Mouse (Mus musculus) thymus, postnatal 25 days (tissue): ENCODE measurements around the gene Nfib.

Source experiments
- DNase-seq: peaks from one replicate; pipeline ENCODE4 v3.0.0; 2022

Nfib gene

GRCm38 (mm10) chr4:82455617-82456322, 249.8 kb downstream of the Nfib start:
- DNase-seq = no peak

- no peak for DNase-seq
These were observed 250.6 kb downstream of the Nfib start for GRCm38 (mm10) chr4:82454989-82455388.

GRCm38 (mm10) chr4:82453341-82453740, 252.2 kb downstream of the Nfib start:
- DNase-seq = no peak

- no peak for DNase-seq
These were observed 252.6 kb downstream of the Nfib start for GRCm38 (mm10) chr4:82452905-82453304.

DNA sequence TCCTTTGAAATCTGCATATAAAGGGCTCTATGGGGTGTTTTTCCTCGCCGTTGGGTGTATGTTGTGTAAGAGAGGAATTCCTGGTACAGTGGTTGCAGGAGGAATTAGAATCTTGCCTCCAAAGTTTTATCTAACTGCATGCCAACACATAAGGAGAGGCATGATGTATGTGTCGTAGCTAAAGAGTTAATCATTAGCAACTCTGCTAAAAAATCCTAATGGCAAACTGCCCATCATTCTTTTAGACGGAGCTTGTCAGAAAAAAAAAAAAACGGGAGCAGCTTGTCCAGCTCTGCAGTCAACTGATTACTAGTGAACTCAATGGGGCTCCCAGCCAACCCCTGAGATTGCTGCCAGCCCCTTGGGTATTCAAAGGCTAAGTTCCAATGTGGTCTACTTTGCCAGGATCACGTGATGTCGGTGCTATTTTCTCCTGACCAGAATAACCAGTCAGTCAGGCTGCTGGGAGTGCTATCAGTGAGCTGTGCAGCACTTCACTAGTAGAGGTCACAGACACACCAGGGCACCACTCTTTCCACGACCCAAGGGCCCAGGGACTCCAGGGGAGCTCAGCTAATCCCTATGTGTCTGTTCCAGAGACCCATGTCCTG, 258.4 kb downstream of the Nfib start:
- no peak for DNase-seq

DNA sequence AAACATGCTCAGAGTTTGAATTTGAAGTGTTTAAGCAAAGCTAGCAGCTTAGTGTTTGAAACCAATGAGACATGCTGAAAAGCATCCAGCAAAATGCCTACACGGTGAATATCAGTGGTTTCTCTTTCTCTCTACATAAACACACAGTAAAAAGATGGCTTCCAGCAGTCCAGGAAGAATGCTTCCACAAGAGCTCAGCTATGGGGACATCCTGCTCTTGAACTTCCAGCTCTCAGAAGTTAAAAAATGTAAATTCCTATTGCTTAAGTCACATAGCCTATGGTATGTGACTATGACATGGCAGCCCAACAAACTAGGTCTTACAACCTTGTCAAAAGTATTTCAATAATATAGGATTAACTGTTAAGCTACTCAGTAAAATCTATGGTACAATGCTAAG, 261.5 kb downstream of the Nfib start:
- no peak for DNase-seq

GRCm38 (mm10) chr4:82443441-82443840, 262.1 kb downstream of the Nfib start:
- no peak for DNase-seq

GRCm38 (mm10) chr4:82443003-82443402, 262.5 kb downstream of the Nfib start:
- no peak for DNase-seq

DNA sequence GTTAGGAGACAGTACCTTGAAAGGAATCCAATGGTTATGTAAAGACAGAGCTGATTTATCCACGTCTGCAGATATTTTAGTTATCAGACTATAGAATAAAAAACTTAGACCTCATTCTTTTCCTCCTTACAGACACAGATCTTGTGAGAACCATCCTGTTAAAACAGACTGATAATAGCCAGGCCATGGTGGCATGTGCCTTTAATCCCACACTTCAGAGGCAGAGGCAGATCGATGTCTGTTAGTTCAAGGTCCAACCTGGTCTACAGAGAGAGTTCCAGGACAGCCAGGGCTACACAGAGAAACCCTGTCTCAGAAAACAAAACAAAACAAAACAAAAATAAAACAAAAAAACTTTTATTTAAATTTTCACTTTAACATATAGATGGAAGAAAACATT, 264.9 kb downstream of the Nfib start:
- no peak for DNase-seq

DNA sequence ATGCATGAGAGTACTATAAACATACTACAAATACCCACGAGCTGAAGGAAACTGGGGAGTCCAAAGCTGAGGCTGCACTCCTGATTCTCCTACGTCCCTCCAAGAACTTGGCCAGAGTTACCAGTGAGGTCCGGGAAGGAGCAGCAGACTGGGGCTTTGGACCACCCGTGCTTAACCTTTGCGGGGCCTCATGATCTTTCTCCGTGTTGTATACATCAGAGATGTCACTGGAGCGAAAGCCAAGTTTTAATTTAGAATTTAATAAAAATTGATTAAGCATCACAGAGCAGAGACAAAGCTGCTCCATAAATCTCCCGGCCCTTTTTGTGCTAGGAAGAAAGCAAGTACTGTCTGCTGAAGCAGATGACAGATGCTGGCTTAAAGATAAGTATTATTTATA, 265.7 kb downstream of the Nfib start:
- no peak for DNase-seq

DNA sequence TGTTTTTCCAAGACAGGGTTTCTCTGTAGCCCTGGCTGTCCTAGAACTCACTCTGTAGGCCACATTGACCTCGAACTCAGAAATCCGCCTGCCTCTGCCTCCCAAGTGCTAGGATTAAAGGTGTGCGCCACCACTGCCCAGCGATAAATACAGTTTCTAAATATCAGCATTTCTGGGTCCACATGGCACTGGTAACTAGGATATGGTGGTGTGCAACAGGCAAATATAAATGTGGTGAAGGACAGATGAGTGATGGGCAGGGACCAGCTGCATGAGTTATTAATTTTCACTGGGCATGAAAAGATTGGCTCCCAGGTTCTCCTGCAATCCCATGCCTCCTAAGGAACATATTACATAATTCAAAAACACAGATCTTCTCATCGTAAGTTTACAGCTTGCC, 266.9 kb downstream of the Nfib start:
- no peak for DNase-seq

DNA sequence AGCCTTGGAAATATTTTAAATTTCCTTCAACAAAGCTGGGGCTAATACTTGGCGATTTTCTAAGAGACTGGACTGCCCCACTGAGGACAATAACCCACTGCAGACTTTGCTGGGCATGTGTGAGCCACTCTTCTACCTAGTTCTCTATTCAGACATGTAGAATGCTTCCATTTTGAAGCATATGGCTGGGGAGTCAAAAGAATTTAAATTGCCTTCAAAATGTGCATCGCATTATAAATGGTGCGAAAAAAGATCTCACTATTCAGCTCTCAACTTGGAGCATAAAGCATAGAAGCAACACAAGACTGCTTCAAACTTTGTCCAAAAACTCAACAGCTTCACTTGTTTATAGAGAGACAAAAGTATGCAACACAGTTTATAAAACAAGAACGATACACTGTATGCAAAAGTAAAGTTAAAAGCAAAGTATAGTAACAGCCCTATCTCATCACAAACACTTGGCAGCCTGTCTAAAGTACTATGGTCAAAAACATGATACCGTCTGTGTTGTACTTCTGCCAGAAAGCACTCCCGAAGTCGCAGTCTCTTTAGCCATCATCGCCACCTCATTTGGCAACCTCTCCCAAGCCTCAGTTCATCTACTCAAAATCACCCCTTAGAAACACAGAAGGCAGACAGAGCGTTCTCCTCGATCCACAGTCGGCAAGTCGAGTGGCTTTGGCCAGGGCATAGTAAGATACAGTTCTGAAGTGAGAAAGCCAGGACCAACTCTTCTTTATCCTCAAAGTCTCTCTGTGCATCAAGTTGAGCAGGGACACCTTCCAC, 267.8 kb downstream of the Nfib start:
- DNase-seq = no peak

DNA sequence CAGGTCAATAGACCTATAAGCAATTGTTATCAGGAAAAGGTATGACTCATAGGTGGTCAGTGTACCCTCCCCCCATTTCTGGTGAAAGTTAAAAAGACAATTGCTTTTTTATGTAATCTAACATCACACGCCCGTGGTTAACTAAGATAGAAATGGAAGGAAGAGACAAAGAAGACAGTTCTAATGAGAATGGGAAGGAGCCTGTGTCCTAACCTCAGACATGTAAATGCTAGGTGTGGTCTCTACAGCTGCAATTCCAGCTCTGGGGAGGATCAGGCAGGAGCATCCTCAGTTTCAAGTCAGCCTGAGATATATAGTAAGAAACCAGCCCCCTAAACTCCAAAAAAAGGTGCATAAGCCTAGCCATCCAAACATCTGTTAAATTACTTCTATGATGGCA, 268.9 kb downstream of the Nfib start:
- no peak for DNase-seq

- no peak for DNase-seq
These were observed 269.8 kb downstream of the Nfib start for GRCm38 (mm10) chr4:82435716-82436115.

- no peak for DNase-seq
These were observed 271.4 kb downstream of the Nfib start for GRCm38 (mm10) chr4:82433926-82434705.

- DNase-seq = no peak
These were observed 273.7 kb downstream of the Nfib start for GRCm38 (mm10) chr4:82431831-82432230.

- DNase-seq = no peak
These were observed 274.7 kb downstream of the Nfib start for GRCm38 (mm10) chr4:82430802-82431201.

- DNase-seq = no peak
These were observed 279.3 kb downstream of the Nfib start for GRCm38 (mm10) chr4:82426224-82426623.

GRCm38 (mm10) chr4:82418241-82418640, 287.3 kb downstream of the Nfib start:
- no peak for DNase-seq

- no peak for DNase-seq
These were observed 289.7 kb downstream of the Nfib start for GRCm38 (mm10) chr4:82415817-82416216.

- no peak for DNase-seq
These were observed 292.9 kb downstream of the Nfib start for GRCm38 (mm10) chr4:82412651-82413050.

- DNase-seq = no peak
These were observed 293.6 kb downstream of the Nfib start for GRCm38 (mm10) chr4:82411965-82412364.
